Mouse (Mus musculus) MEL (cell line): ENCODE results near the gene Fam57b.

ENCODE experiments used
- CTCF ChIP-seq, 3 experiments: IDR thresholded peaks in 2 of 3; conservative IDR thresholded peaks in 1 of 3; 2 replicates each; pipeline ENCODE4 v1.5.1; 2011 to 2012; ENCODE audit warnings: low read length in 3 of 3, low read depth in 2 of 3, mild to moderate bottlenecking in 2 of 3, improper control_type of control experiment in 1 of 3, inconsistent platforms in 1 of 3, mixed read lengths in 1 of 3, moderate library complexity in 1 of 3; ENCODE audit not compliant: control insufficient read depth in 1 of 3, insufficient read depth in 1 of 3, poor library complexity in 1 of 3, severe bottlenecking in 1 of 3
- POLR2A ChIP-seq, 2 experiments: IDR thresholded peaks; 2 replicates each; pipeline ENCODE4 v1.6.1; 2011 to 2012; ENCODE audit warnings: low read length in 2 of 2, mild to moderate bottlenecking in 2 of 2, control low read depth in 1 of 2, improper control_type of control experiment in 1 of 2, low read depth in 1 of 2, moderate library complexity in 1 of 2; ENCODE audit not compliant: control insufficient read depth in 1 of 2, insufficient read depth in 1 of 2, poor library complexity in 1 of 2
- TBP ChIP-seq: IDR thresholded peaks from 2 replicates; pipeline ENCODE4 v1.8.0; 2011; ENCODE audit warnings: low read depth, low read length, improper control_type of control experiment
- UBTF ChIP-seq: IDR thresholded peaks from 2 replicates; pipeline ENCODE4 v1.6.1; 2012; ENCODE audit warnings: low read depth, mild to moderate bottlenecking, inconsistent platforms, low read length, improper control_type of control experiment, moderate library complexity, borderline replicate concordance; ENCODE audit not compliant: insufficient read depth
- ZC3H11A ChIP-seq: IDR thresholded peaks from 2 replicates; pipeline ENCODE4 v1.6.1; 2012; ENCODE audit warnings: low read depth, mild to moderate bottlenecking, inconsistent platforms, low read length, improper control_type of control experiment

DNA sequence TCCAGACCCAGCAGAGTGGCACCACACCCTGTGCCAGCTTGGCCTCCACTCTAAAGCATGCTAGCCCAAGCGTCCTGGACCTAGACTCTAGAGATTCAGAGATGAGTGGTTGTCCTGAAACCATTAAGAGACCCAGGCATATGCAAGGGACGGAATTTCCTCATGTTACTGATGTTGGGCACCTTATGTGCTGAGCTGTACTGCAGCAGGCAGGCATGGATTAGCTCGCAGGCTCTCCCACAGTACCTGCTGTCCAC is 21.6 kb upstream of the Fam57b start:
- no peak for TF ChIP-seq POLR2A (IDR thresholded peaks at IDR 0.05; ENCODE audit: control insufficient read depth in 1 of 2, insufficient read depth in 1 of 2, low read depth in 1 of 2, low read length in 2 of 2, poor library complexity in 1 of 2)
- no peak for TF ChIP-seq CTCF (IDR thresholded peaks at IDR 0.05 in 2 of 3, conservative IDR thresholded peaks at IDR 0.05 in 1 of 3; ENCODE audit: control insufficient read depth in 1 of 3, insufficient read depth in 1 of 3, low read depth in 2 of 3, low read length in 3 of 3, poor library complexity in 1 of 3, severe bottlenecking in 1 of 3)
- TF ChIP-seq UBTF: no peak
- no peak for TF ChIP-seq ZC3H11A
- TF ChIP-seq TBP: no peak
